Mouse (Mus musculus): ENCODE data around the gene Dvl1.

- no peak for TF ChIP-seq EP300 (IDR thresholded peaks at IDR 0.05; ENCODE audit: insufficient read depth, low read depth, low read length)
- TF ChIP-seq CTCF (IDR thresholded peaks at IDR 0.05) = no peak
- no peak for TF ChIP-seq POLR2A (IDR thresholded peaks at IDR 0.05; ENCODE audit: insufficient read depth, low read depth, low read length)
Observed at GRCm38 (mm10) chr4:155863001-155863400, 15.8 kb downstream of the Dvl1 start, which contains the start of gene Tas1r3.
